Mouse (Mus musculus) cerebellum, postnatal 14 days (tissue): ENCODE measurements around the gene Hist1h4b.

Experiments used
- DNase-seq, 2 experiments: peaks; one replicate each; pipeline ENCODE4 v3.0.0; 2021; ENCODE audit warnings: mixed read lengths in 2 of 2

Gene Hist1h4b

DNA sequence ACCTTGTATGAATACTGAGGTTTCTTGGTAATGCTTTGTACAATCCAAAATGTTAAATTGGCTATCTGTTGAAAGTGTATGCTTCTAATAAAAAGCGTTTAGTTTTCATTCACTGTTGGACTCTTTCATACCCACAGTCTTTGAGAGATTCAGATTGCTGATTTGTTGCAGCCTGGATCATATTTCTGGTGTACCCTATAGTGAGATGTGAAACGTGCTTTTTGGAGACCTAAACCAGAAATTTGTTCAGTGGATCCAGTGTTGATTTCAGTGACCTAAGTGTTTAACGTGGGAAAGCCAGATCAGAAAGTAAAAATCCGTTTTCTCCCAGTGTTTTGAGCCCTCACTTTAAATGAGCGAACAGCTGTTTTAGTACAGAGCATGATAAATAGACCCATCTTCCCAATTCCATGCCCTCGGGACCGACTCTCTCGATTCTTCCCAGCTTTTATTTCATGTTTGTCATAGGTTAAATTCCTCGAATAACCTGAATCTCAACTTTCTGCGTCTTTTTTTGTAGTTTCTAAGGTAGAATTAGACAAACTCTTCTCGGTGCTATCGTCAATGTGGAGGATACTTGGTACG, 16.5 kb upstream of the Hist1h4b start:
- no peak for DNase-seq

DNA sequence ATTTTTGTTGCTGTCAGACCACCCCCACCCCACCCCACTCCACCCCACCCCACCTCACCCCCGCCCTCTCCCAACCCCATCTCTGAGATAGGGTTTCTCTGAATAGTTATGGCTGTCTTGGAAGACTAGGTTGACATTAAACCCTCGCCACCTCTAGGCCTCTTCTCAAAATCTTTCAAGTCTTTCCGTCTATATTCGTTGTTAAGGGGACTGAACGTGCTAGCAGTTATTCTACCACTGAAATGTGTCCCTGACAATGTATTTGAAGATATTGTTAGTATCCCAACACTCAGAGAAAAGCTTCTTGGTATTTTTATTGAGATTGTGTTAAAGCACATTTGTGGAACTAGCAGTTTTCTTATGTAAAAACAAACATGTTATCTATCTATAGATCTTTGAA, 15.9 kb upstream of the Hist1h4b start:
- no peak for DNase-seq

DNA sequence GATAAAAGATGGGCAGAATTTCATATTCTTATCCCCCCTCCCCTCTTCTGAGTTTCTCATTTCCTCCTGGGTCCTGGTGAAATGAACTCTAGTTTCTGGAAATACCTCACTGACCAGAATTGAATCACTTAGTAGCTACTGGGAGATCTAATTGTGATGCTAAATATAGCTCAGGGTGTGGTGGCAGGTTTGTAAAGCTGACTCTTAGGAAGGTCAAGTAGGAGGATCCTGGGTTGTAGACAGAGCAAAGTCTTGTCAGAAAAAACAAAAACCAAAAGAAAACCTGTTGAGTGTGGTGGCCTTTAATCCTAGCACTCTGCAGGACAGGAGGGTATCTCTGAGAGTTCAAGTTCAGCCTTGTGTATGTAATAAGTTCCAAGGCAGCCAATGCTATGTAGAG, 14.8 kb upstream of the Hist1h4b start:
- DNase-seq: no peak

DNA sequence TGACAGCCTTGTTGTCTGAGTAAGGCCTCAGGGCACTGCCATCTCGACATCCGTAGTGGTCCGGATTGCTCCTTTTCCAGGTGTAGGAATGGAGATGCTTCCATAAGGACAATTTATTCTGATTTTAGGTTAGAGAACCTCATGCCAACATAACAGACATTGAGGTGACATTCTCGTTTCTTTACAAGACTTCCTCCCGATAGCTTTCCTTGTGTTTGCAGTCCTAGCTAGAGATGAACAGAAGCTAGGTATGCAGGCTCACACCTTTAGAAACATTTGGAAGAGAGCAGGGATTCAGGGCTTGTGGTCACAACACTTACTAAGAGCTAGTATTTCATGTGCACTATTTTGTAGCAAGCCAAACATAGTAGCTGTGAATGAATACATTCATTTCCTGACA, 13.6 kb upstream of the Hist1h4b start:
- no peak for DNase-seq

DNA sequence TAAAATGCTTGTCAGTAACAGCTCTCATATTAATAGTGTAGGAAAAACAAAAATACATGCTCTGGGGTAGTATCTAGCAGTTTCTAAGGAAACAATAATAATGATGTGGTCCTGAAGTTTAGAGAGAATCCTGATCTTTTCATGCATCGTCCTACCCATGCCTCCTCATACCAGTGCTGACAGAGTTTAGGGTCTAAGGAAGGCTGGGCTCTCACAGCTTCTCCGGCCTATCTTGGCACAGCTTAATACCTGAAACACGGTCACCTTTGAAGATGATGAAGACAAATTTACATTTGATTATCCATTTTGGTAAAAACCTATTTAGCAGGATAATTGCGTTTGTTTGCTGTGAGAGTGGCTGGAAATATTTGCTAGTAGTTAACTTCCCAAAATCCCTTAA, 12.8 kb upstream of the Hist1h4b start:
- DNase-seq: no peak

DNA sequence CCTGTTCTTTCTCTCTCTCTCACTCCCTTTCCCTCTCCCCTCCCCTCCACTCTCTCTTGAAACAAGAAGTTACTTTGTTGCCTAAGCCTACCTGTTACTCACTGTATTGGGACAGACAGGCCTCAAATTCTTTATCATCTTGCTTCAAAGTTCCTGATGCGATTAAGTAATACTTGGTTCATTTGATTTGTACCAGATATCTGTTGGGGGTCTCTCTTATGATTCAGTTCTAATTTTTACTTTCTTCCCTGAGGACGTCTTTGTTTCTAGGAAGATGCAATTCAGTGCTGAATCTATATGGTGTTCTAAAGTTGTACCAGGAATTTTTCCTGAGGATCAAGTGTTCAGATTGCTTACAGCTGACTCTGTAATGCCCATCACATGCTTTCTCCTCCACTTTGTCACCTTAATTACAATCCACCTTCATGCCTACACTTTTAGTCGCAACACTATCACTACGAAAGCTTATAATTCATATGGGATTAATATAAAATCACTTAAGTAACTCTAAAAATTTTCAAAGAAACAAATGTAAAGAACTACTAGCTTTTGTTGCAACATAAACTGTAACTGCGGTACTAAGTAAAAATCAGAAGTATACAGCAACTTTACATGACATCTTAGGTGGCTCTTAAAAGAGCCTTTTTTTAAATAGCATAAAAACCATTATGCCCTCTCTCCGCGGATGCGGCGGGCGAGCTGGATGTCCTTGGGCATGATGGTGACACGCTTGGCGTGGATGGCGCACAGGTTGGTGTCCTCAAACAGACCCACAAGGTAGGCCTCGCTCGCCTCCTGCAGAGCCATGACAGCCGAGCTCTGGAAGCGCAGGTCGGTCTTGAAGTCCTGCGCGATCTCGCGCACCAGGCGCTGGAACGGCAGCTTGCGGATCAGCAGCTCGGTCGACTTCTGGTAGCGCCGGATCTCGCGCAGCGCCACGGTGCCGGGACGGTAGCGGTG, 12.1 kb upstream of the Hist1h4b start:
- DNase-seq: no peak

DNA sequence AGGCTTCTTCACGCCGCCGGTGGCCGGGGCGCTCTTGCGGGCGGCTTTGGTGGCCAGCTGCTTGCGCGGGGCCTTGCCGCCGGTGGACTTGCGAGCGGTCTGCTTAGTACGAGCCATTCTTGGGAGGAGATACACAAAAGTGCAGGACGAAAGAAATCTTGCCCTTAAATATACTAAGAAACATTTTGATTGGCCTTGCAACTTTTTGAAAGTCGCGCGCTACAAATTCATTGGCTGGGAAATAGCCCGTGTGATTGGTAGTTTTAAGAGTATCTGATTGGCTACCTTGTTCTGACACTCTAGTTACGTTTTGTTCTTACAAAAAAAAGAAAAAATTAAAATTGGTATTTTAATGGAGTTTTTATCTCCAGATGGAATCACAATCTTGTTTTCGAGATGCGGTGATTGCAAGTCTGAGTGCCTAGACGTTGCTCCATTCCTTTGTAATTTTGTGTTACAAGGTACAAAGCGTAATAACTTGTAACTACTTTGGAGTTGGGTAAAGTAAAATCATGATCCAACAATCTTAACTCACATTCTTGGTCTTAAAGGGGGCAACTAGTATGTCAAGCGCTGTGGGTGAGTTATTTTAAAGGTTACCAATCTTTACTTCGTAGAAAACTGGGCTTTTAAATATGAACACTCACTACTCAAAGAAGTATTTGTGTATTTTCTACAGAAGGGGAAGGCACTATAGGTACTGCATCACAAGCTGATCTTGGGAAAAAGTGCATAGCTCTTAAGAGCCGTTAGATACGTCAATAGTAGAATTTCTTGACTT, 11.2 kb upstream of the Hist1h4b start, which contains the start of gene Hist1h3c:
TSS of gene Hist1h3c (minus strand) at position 222 of the 781 bp plus-strand sequence.
- DNase-seq: peak; percentile 89 to 93

DNA sequence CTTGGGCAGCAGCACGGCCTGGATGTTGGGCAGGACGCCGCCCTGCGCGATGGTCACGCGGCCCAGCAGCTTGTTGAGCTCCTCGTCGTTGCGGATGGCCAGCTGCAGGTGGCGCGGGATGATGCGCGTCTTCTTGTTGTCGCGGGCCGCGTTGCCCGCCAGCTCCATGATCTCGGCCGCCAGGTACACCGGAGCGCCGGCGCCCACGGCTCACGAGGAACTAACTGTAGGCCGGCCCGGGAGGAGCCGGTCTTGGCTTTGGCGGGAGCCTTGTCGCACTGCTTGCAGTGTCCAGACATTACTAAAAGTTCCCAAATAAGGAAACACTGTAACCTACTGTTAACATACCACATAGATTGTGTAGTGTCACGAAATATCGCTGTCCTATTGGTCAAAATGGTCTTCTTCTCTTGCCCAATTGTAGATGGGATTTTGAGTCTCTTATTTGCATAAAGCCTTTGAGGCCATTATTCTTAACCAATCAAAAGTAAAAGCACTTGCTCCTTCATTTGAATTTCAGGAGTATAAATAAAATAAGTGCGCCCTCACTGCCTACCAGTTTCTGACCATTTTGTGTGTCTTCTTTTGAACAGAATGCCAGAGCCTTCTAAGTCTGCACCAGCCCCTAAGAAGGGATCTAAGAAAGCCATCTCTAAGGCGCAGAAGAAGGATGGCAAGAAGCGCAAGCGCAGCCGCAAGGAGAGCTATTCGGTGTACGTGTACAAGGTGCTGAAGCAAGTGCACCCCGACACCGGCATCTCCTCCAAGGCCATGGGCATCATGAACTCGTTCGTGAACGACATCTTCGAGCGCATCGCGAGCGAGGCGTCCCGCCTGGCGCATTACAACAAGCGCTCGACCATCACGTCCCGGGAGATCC, 10.4 kb upstream of the Hist1h4b start, which contains the start of gene Hist1h2bb:
TSS of gene Hist1h2bb (plus strand) at position 534 of the 880 bp plus-strand sequence.
- peak; percentile 61 to 72 for DNase-seq

DNA sequence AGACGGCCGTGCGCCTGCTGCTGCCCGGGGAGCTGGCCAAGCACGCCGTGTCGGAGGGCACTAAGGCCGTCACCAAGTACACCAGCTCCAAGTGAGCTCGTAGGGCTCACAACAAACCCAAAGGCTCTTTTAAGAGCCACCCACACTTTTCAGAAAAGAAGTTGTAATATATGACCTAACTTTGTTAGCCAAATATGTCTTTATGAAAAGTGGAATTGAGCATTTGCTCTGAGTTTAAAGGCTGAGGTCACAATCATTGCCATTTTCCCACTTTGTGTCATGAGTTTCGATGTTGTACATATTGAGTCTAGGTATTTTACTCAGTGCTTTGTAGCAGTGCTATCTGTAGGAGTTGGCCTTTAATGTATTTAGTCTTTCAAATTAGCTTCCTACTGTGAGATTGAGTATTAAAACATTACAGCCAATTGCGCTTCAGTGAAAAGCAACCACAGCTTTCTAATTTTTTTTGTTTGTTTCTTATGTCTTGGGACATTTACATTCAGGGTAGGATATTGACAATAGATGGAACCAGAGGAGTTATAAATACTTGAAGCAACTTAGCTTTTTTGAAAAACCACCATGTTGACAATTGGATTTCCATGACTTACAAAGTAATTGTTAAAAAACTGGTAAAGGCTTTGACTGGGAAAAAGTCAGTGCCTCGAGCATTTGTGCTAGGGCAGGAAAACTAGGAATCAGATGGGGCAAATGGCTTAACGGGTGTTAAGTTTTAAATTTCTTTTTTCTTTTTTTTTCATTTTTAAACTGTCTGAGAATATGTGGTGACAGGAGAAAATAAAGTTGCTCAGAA, 9.5 kb upstream of the Hist1h4b start:
- DNase-seq: no peak

DNA sequence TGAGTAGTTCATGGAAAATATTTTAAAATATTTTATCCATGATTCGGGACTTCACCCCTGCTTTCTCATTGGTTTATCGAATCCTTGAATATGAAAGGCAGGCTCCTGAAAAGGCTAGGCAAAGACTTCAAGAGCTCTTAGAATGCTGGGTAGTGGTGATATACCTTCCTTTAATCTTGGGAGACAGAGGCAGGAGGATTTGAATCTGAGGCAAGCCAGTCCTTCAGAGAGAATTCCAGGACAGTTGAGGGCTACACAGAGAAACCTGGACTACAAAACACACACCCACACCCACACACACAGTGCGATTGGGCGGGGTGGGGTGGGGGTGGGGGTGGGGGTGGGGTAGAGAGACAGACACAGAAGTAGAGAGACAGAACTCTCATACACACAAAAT, 8.9 kb upstream of the Hist1h4b start:
- no peak for DNase-seq

DNA sequence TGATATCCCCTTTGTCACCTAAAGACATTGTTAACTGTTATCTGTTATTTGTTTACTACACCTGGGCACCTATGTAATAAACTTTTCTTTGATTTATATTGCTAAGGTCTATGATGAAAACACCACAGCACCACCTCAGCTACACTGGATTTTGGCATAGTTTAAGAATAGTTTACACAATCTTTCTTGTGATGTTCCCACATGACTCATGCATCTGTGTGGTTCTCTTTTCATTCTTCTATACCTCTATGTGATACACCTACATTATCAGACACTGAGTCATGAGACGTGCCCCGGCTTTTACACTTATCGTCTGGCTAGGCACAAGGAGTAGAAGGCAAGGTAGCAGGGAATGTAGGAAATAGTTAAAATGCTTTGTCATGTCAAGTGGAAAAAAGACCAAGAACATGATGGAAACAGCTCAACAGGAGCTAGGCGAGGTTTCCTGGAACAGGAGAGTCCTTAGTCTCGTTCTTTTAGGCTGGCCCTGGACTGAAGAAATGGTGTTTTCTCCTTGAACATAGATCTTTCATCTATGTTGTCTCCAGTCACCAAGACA, 7.2 kb upstream of the Hist1h4b start:
- no peak for DNase-seq

DNA sequence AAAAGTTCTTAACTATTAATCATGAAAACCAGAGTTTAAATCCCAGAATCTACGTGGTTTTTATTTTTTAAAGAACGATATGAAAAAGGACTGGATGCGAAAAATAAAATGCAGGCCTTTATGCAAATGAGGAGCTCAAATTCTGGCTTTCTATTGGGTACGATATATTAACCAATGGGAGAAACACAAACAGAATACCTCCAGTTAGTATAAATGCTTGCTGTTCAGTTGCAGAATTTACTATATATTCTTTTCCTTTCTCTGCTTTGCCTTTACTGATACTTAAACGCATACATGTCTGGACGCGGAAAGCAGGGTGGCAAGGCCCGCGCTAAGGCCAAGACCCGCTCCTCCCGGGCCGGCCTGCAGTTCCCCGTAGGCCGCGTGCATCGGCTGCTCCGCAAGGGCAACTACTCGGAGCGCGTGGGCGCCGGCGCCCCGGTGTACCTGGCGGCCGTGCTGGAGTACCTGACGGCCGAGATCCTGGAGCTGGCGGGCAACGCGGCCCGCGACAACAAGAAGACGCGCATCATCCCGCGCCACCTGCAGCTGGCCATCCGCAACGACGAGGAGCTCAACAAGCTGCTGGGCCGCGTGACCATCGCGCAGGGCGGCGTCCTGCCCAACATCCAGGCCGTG, 5.9 kb upstream of the Hist1h4b start, which contains the start of gene Hist1h2ab:
TSS of gene Hist1h2ab (plus strand) at position 288 of the 639 bp plus-strand sequence.
- peak; percentile 36 to 58 for DNase-seq

DNA sequence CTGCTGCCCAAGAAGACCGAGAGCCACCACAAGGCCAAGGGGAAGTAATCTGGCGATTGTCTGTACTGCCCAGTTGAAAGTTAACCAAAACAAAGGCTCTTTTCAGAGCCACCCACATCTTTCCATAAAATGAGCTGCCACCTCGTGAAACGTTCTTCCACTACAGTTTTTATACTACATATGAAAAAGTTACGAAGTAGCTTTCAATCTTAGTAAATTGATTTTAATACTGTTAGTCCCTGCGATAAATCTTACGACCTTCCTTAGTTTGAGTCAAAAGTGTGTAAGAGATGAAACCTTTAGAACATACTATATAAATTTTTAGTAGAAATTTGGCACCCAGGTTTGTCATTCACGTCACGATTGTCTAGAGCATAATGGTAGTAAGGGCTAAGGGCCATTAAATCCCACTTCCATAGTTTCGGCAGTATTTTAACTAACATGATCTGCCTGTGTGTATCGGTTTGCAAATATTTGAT, 5.3 kb upstream of the Hist1h4b start:
- DNase-seq: no peak

DNA sequence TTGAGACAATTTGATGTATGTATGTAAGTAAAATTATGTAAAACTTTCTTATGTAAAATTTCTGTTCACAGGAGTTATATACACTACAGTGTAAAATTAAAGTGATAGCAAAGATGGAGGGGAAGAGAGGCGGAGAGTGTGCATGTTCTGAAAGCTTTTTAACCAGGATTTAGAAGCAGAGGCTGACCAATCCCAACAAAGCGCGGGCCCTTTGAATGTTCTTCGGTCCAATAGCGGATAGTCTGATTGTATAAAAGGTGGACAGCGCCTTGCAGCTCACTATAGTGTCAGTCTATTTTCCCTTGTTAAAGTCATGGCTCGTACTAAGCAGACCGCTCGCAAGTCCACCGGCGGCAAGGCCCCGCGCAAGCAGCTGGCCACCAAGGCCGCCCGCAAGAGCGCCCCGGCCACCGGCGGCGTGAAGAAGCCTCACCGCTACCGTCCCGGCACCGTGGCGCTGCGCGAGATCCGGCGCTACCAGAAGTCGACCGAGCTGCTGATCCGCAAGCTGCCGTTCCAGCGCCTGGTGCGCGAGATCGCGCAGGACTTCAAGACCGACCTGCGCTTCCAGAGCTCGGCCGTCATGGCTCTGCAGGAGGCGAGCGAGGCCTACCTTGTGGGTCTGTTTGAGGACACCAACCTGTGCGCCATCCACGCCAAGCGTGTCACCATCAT, 4.6 kb upstream of the Hist1h4b start, which contains the start of gene Hist1h3b:
TSS of gene Hist1h3b (plus strand) at position 201 of the 675 bp plus-strand sequence.
- peak; percentile 85 to 92 for DNase-seq

DNA sequence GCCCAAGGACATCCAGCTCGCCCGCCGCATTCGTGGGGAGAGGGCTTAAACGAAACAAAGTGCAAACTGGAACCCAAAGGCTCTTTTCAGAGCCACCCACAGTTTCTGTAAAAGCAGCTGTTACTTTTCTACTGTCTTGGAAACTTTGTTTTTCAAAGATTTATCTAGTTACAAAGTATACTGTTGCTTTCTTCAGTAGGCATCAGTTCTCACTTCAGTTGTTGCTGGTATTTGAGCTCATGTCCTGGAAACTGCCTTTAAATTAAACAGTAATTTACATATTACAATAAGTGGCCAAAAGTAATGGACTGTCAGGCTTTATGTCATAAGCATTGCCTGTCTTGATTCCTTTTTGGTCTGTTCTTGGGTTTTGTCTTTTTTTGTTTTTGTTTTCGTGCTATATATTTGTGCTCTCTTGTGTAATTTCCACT, 4.1 kb upstream of the Hist1h4b start:
- no peak for DNase-seq

DNA sequence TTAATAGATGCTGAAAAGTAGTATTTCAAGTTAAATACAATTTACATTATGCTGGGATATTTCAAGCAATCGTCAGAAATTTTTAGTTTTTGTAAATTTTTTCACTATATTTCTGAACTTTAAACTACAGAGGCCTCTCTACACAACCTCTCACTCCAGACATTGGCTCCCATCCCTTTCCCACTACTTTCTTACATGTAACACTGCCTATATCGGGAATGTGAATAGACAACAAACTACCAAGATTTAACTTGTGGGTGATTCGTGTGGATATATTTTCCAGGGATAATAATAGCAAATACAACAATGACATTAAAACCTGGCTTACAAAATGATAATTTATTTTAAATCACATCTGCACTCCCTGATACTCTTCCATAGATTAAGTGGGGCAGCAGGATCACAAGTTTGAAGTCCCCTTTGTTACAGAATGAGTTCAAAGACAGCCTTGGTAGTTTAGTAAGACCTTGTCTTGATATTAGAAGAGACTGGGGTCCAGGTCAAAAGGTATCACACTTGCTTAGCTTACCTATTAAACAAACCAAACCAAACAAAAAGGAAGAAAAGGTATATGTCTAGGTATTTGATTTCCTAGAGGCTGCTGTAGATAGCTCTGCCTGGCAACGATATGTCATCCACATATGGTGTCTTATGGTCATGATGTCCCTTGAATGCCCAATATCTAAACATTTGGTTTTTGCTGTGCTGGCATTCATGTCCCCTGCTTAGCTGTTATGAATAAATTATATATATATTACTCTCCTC, 3.3 kb upstream of the Hist1h4b start:
- no peak for DNase-seq

DNA sequence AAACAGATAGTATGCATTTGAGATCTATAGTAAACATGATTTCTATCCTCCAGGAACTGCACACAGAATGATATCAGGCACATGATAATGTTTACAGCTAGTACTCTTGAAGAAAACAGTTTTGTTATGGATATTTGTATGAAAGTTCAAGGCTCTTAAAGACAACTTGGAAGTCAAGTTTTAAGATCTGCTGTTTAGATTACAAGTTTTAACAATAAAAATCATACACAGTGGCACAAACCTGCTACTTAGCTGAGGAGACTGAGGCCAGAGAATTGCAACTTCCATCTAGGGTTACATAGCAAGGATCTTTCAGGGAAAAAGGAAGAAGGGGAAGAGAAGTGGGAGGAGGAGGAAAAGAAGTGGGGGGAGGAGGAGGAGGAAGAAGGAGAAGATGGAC, 1.8 kb upstream of the Hist1h4b start:
- DNase-seq: no peak

DNA sequence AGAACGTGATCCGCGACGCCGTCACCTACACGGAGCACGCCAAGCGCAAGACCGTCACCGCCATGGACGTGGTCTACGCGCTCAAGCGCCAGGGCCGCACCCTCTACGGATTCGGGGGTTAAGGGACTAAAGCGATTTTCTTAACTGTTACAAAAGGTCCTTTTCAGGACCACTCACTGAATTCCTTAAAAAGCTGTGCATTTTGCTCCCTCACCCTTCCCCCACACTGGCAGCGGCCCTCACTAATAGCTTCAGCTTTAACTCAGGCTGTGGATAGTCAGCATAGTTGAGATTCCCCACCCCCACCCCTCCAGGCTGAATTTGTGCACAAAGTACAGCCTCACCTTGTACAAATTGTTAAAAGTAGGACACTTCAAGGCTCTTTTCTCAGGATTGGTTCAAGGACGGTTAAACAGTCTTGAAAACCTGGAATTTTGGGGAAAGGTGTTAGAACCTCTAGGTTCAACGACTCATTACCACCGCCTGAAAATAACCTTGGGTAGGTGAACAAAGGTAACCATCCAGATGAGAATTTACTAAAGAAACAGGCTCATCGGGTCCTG, 479 bp downstream of the Hist1h4b start:
- peak in 1 of 2 experiments; percentile 22 for DNase-seq
